Mouse (Mus musculus) spleen, postnatal 36 days (tissue): ENCODE data around the gene Slfnl1.

Experiments
- DNase-seq, 2 experiments: peaks; one replicate each; pipeline ENCODE4 v3.0.0; 2022; ENCODE audit warnings: low spot score in 2 of 2, mixed read lengths in 1 of 2

Slfnl1 gene

DNA sequence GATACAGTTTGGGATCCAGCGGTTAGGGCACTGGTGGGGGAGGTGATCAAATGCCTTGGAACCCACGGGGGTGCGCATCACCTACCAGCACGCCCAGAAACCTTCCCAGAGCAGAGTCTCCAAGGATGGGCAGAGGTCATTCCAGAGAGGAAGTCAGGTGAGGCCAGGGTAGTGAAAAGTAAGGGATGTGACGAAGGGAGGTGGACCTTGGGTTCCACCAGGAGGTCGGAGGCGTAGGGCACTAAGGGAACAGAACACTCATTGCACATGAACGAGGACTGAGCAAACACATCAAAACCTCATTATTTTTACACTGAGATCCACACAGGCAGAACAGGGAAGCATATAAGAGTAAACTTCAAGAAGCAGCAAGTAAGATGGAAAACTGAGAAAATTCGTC is 49.7 kb downstream of the Slfnl1 start:
- DNase-seq: no peak
